Mouse (Mus musculus) olfactory bulb, adult 2 months (tissue): ENCODE results near the gene Pigk. TPM values are rescaled to one million over a fixed set of nuclear protein-coding genes. Genes with fewer than 3 reads are reported as not detected.

Experiments
- H3K27ac ChIP-seq: fragments of 200-500 bp; 2 replicates; pipeline ENCODE4 v1.5.1; 2012; ENCODE audit warnings: low read depth, low read length; ENCODE audit not compliant: insufficient read depth
- H3K4me1 ChIP-seq: fragments of 200-500 bp; 2 replicates; pipeline ENCODE4 v1.6.1; 2012; ENCODE audit warnings: low read length; ENCODE audit not compliant: control insufficient read depth, insufficient read depth
- H3K4me3 ChIP-seq: fragments of 200-500 bp; 2 replicates; pipeline ENCODE4 v1.5.1; 2012; ENCODE audit warnings: mild to moderate bottlenecking, low read depth, low read length, moderate library complexity; ENCODE audit not compliant: insufficient read depth
- CTCF ChIP-seq: fragments of 200-500 bp; IDR thresholded peaks from 2 replicates; pipeline ENCODE4 v1.5.1; 2012; ENCODE audit warnings: low read depth, mild to moderate bottlenecking, low read length, moderate library complexity; ENCODE audit not compliant: insufficient read depth
- POLR2A ChIP-seq: fragments of 200-500 bp; IDR thresholded peaks from 2 replicates; pipeline ENCODE4 v1.6.1; 2012; ENCODE audit warnings: mild to moderate bottlenecking, low read depth, low read length, moderate library complexity; ENCODE audit not compliant: insufficient read depth
- WGBS: fragments of 180-500 bp; shearing (Covaris S2); methylation state at CpG from one replicate; pipeline ENCODE4 v1.1.7; 2018; 5-methylcytosine and 5-hydroxymethylcytosine counted together
- polyA plus RNA-seq: library from polyadenylated mRNA; stranded (reverse); fragments of >200 nt; gene quantifications from 2 replicates; pipeline ENCODE4 v1.2.4, GENCODE M21; 2012; ENCODE audit warnings: low replicate concordance; ENCODE audit not compliant: missing spikeins, insufficient read depth, insufficient read length

Pigk gene
- polyA plus RNA-seq, 1 experiment = not detected

GRCm38 (mm10) chr3:152721301-152721700 lies 7.4 kb downstream of the Pigk start:
- no peak for TF ChIP-seq CTCF
- no peak for TF ChIP-seq POLR2A
- H3K27ac ChIP-seq = no peak overlapping the region
- H3K4me3 ChIP-seq = no peak overlapping the region
- peaks cover 5% of the 10 kb centered on the region; the same call in 1 of the 2 replicates for H3K4me1 ChIP-seq
- 90% methylated on average over 6 of the region's 6 CpGs for WGBS

GRCm38 (mm10) chr3:152722836-152723235 lies 8.9 kb downstream of the Pigk start:
- Histone ChIP-seq H3K4me1 (peaks cover 5% of the 10 kb centered on the region; the same call in 1 of the 2 replicates), H3K27ac (no peak overlapping the region), H3K4me3 (no peak overlapping the region)
- TF ChIP-seq POLR2A (no peak), CTCF (no peak)
- 56% methylated on average over 3 of the region's 3 CpGs for whole genome bisulfite sequencing

- 67% methylated on average over 9 of the region's 9 CpGs for WGBS
- H3K4me3 ChIP-seq = no peak overlapping the region
- H3K4me1 ChIP-seq = peaks cover 5% of the 10 kb centered on the region; the same call in 1 of the 2 replicates
- TF ChIP-seq CTCF (no peak), POLR2A (no peak)
- no peak overlapping the region for H3K27ac ChIP-seq
Measured at GRCm38 (mm10) chr3:152724446-152724845, 10.5 kb downstream of the Pigk start.

GRCm38 (mm10) chr3:152728238-152728637 lies 14.3 kb downstream of the Pigk start:
- WGBS = 74% methylated on average over 6 of the region's 6 CpGs
- Histone ChIP-seq H3K4me3 (no peak overlapping the region), H3K27ac (no peak overlapping the region), H3K4me1 (peaks cover 5% of the 10 kb centered on the region; the same call in 1 of the 2 replicates)
- no peak for TF ChIP-seq CTCF
- no peak for TF ChIP-seq POLR2A

GRCm38 (mm10) chr3:152733011-152733410 lies 19.1 kb downstream of the Pigk start:
- TF ChIP-seq POLR2A (no peak), CTCF (no peak)
- peaks cover 2% of the 10 kb centered on the region; the same call in 1 of the 2 replicates for H3K4me1 ChIP-seq
- 96% methylated on average over 4 of the region's 4 CpGs for WGBS
- H3K27ac ChIP-seq = no peak overlapping the region
- H3K4me3 ChIP-seq = no peak overlapping the region

GRCm38 (mm10) chr3:152733513-152733912 lies 19.6 kb downstream of the Pigk start:
- TF ChIP-seq CTCF = no peak
- TF ChIP-seq POLR2A = no peak
- H3K4me1 ChIP-seq = peaks cover 2% of the 10 kb centered on the region; the same call in 1 of the 2 replicates
- no peak overlapping the region for H3K27ac ChIP-seq
- H3K4me3 ChIP-seq = no peak overlapping the region

- Histone ChIP-seq H3K4me1 (peaks cover 2% of the 10 kb centered on the region; the same call in 1 of the 2 replicates), H3K4me3 (no peak overlapping the region), H3K27ac (no peak overlapping the region)
- no peak for TF ChIP-seq POLR2A
- TF ChIP-seq CTCF = no peak
- WGBS = 95% methylated on average over 11 of the region's 11 CpGs
Measured at GRCm38 (mm10) chr3:152734100-152734499, 20.2 kb downstream of the Pigk start.

- WGBS = 48% methylated on average over 10 of the region's 10 CpGs
- peaks cover 2% of the 10 kb centered on the region; the same call in 1 of the 2 replicates for H3K4me1 ChIP-seq
- no peak for TF ChIP-seq POLR2A
- H3K27ac ChIP-seq = no peak overlapping the region
- H3K4me3 ChIP-seq = no peak overlapping the region
Measured at GRCm38 (mm10) chr3:152735601-152736250, 21.8 kb downstream of the Pigk start.

- Histone ChIP-seq H3K4me1 (no peaks in the 10 kb centered on the region), H3K4me3 (no peak overlapping the region), H3K27ac (no peak overlapping the region)
- TF ChIP-seq CTCF = no peak
- TF ChIP-seq POLR2A = no peak
- 90% methylated on average over 12 of the region's 12 CpGs for WGBS
Measured at GRCm38 (mm10) chr3:152744301-152744700, 30.4 kb downstream of the Pigk start.
